Mouse (Mus musculus): Measurements from ENCODE around the gene Aebp2.

- TF ChIP-seq CTCF (IDR thresholded peaks at IDR 0.05; ENCODE audit: control insufficient read depth, insufficient read depth, insufficient read length), result no peak
- no peak for TF ChIP-seq USF1 (IDR thresholded peaks at IDR 0.05; ENCODE audit: low read depth)
Observed at GRCm38 (mm10) chr6:140577822-140578170, 44.7 kb upstream of the Aebp2 start.
